Mouse (Mus musculus): ENCODE measurements around the gene Vwc2l. TPM values are rescaled to one million over a fixed set of nuclear protein-coding genes. Genes with fewer than 3 reads are reported as not detected.

Vwc2l gene
- 9.5 and 10.0 TPM in 2 replicates for polyA plus RNA-seq (2015; fragmentation: Nextera tagmentation; extraction: Ambion mirVana)

DNA sequence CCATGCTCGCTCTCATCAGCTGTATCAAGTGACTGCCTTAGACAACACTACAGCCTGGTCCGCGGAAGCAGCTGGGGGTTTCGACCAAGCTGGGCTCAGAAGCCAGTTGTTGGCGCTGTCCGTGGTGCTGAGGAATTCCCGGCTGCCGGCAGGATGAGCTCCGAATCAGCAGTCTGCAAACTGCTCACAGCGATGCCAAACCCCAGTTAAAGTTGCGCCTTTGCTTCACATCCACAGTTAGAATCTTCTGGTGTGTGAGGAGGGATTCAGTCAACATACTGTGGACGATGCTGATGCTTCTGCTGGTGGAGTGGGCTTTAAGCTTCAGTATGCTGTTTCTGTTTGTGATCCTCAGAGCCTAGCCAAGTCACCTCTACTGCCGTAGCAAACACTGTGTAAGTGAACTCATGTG, at the start of gene Vwc2l:
TSS of gene Vwc2l (plus strand) at position 61 of the 412 bp plus-strand sequence.
- ATAC-seq (ENCODE audit: low FRiP score, low read depth) = peak; percentile 80
- H3K27me3 ChIP-seq = no peaks in the 10 kb centered on the region
- no peaks in the 10 kb centered on the region for H3K4me1 ChIP-seq (replicated peaks)
- H3K27ac ChIP-seq (replicated peaks) = peak within 1 kb of the TSS; percentile 65
- H3K36me3 ChIP-seq = no peaks in the 10 kb centered on the region
- H3K9me3 ChIP-seq = no peaks in the 10 kb centered on the region
- peak within 1 kb of the TSS; percentile 53 for H3K4me2 ChIP-seq
- peak within 1 kb of the TSS; percentile 47 for H3K9ac ChIP-seq
- 5% methylated on average over 13 of the region's 13 CpGs for WGBS
- peak within 1 kb of the TSS; percentile 39 for H3K4me3 ChIP-seq

- Histone ChIP-seq H3K4me2 (no peak overlapping the region), H3K4me1 (replicated peaks) (no peaks in the 10 kb centered on the region), H3K9ac (no peak overlapping the region), H3K27me3 (no peaks in the 10 kb centered on the region), H3K4me3 (no peak overlapping the region), H3K27ac (replicated peaks) (no peak overlapping the region), H3K9me3 (no peaks in the 10 kb centered on the region), H3K36me3 (no peaks in the 10 kb centered on the region)
- WGBS = 72% methylated on average over 2 of the region's 2 CpGs
- no peak for ATAC-seq (ENCODE audit: low FRiP score, low read depth)
Measured at GRCm38 (mm10) chr1:70692529-70692928, 33.0 kb upstream of the Vwc2l start.

DNA sequence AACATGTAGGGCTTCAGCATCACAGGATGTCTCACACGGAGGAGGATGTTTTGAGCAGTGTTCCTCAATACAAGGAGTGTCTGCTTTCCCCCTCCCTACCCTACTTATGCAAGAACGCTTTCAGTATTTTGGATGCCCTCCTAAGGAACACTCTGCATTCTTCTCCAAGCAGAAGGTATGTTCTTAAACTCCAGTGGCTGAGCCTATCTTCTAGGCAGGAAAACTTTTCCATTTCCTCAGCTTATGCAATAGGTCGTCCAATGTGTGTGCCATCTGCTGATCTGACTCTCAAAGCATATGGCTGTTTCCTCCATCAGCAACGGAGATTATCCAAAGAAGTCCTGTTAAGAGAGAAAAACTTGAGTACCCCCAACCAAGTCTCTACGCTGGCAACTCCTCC, 25.2 kb upstream of the Vwc2l start:
- H3K4me3 ChIP-seq = no peak overlapping the region
- H3K9ac ChIP-seq = no peak overlapping the region
- H3K36me3 ChIP-seq = no peaks in the 10 kb centered on the region
- no peak for ATAC-seq (ENCODE audit: low FRiP score, low read depth)
- 86% methylated on average over 5 of the region's 5 CpGs for WGBS
- no peak overlapping the region for H3K4me2 ChIP-seq
- no peak overlapping the region for H3K27ac ChIP-seq (replicated peaks)
- H3K9me3 ChIP-seq = no peaks in the 10 kb centered on the region
- no peaks in the 10 kb centered on the region for H3K4me1 ChIP-seq (replicated peaks)
- no peaks in the 10 kb centered on the region for H3K27me3 ChIP-seq

GRCm38 (mm10) chr1:70703934-70704333, 21.6 kb upstream of the Vwc2l start:
- H3K27me3 ChIP-seq = no peaks in the 10 kb centered on the region
- H3K9me3 ChIP-seq = no peaks in the 10 kb centered on the region
- no peak overlapping the region for H3K4me3 ChIP-seq
- no peak overlapping the region for H3K9ac ChIP-seq
- ATAC-seq (ENCODE audit: low FRiP score, low read depth) = no peak
- H3K36me3 ChIP-seq = no peaks in the 10 kb centered on the region
- no peak overlapping the region for H3K4me2 ChIP-seq
- 78% methylated on average over 3 of the region's 3 CpGs for WGBS
- H3K27ac ChIP-seq (replicated peaks) = no peak overlapping the region
- H3K4me1 ChIP-seq (replicated peaks) = no peaks in the 10 kb centered on the region

- Histone ChIP-seq H3K4me3 (no peak overlapping the region), H3K27me3 (no peaks in the 10 kb centered on the region), H3K4me1 (replicated peaks) (no peaks in the 10 kb centered on the region), H3K27ac (replicated peaks) (no peak overlapping the region), H3K9ac (no peak overlapping the region), H3K36me3 (no peaks in the 10 kb centered on the region), H3K4me2 (no peak overlapping the region), H3K9me3 (no peaks in the 10 kb centered on the region)
- WGBS = 80% methylated on average over 3 of the region's 3 CpGs
- ATAC-seq (ENCODE audit: low FRiP score, low read depth) = no peak
Measured at GRCm38 (mm10) chr1:70705821-70706220, 19.7 kb upstream of the Vwc2l start.

DNA sequence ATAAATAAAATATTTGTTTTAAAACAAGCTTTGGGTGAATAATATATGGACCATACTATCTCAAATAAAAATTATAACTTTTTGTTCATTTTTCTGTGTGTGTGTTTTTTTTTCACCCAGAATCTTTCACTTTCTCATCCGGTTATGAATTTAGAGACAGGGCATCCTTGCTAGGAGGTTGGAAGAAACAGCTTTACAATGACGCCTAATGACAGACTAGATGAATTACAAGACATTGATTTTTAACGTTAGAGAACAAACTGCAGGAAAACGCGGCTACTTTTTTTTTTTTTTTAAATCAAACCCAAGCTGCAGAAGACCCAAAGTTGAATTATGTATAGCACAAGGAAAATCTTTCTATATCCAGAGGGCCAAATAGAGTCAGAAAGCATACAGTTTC, 470 bp upstream of the Vwc2l start:
- no peaks in the 10 kb centered on the region for H3K27me3 ChIP-seq
- peak overlapping the region; percentile 39 for H3K4me3 ChIP-seq
- WGBS = 38% methylated on average over 5 of the region's 5 CpGs
- peak overlapping the region; percentile 65 for H3K27ac ChIP-seq (replicated peaks)
- peak overlapping the region; percentile 53 for H3K4me2 ChIP-seq
- peak overlapping the region; percentile 47; the same call in 1 of the 2 replicates for H3K9ac ChIP-seq
- ATAC-seq (ENCODE audit: low FRiP score, low read depth) = no peak
- no peaks in the 10 kb centered on the region for H3K9me3 ChIP-seq
- no peaks in the 10 kb centered on the region for H3K36me3 ChIP-seq
- H3K4me1 ChIP-seq (replicated peaks) = no peaks in the 10 kb centered on the region

DNA sequence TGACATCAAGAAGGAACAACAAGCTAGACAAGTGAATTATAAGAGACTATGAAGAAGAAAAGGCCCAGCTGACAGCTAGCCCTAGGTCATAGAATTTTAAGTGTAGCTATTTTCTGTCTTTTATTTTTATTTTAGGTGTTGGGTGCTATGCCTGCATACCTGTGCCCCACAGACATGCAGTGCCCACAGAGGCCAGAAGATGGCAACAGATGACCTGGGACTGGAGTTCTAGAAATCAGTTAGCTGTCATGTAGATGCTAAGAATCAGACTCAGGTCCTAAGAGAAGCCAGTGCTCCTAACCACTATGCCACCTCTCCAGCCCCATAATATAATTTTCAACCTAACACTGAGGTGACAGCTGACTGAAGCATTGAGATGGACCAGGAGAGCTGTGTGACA, 61.6 kb downstream of the Vwc2l start:
- Histone ChIP-seq H3K27ac (replicated peaks) (no peak overlapping the region), H3K4me3 (no peak overlapping the region), H3K9ac (no peak overlapping the region), H3K36me3 (no peaks in the 10 kb centered on the region), H3K27me3 (no peaks in the 10 kb centered on the region), H3K4me1 (replicated peaks) (no peaks in the 10 kb centered on the region), H3K4me2 (no peak overlapping the region), H3K9me3 (no peaks in the 10 kb centered on the region)
- no peak for ATAC-seq (ENCODE audit: low FRiP score, low read depth)

DNA sequence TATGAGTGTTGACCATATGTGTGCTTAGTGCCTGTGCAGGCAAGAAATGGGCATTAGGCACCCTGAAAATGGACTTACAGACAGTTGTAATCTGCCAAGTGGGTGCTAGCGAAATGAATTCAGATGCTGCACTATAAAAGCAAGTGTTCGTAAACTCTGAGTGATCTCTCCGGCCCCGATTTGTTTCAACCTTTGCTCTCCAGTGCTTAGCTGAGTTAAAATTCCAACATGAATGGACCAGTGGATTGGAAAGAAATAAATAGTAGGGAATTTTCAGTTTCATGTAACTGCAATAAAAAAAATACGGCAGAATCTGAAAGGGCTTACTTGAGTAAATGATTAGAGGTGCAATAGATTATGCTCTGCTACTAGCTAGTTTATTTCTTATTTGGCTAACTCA, 66.1 kb downstream of the Vwc2l start:
- Histone ChIP-seq H3K4me3 (no peak overlapping the region), H3K9ac (no peak overlapping the region), H3K9me3 (no peaks in the 10 kb centered on the region), H3K4me1 (replicated peaks) (no peaks in the 10 kb centered on the region), H3K27ac (replicated peaks) (no peak overlapping the region), H3K4me2 (no peak overlapping the region), H3K27me3 (no peaks in the 10 kb centered on the region), H3K36me3 (no peaks in the 10 kb centered on the region)
- 93% methylated on average over 5 of the region's 5 CpGs for WGBS
- no peak for ATAC-seq (ENCODE audit: low FRiP score, low read depth)

DNA sequence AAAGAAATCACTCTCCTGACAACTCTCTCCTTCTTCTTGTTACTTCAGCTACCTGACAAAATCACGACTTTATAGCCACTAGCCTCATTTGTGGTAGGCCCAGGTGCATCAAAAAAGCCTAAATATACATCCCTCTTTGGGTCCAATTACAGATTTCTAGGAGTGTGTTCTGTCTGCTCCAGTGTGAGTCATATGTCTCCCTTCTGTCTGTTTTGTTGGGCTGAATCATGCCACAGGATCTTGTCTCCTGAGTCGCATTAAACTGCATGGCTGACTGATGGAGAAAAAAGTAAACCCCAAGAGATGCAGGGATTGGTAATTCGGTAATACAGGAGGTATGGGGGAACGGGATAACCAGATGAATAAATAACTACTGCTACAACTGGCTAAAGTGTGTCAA, 69.6 kb downstream of the Vwc2l start:
- Histone ChIP-seq H3K9me3 (no peaks in the 10 kb centered on the region), H3K4me3 (no peak overlapping the region)
- 85% methylated on average over 4 of the region's 4 CpGs for WGBS

DNA sequence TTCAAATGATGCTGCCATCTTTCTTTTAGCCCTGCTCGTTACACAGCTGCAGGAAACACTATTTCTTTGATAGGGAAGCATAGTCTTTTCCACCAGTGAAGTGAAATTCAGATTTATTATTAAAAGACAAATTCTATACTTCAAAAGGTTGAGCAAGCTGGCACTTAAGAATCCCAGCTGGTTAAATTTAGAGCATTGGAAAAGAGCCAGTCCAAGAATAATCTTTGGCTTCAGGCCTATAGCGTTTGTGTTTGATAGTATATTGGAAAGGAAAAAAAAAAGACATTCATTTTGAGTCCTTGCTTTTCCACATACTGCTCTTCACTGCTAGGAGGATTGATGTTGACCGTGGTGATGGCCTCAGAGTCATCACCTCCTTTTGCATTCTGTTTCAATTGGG, 77.9 kb downstream of the Vwc2l start:
- H3K27me3 ChIP-seq = no peaks in the 10 kb centered on the region
- no peaks in the 10 kb centered on the region for H3K36me3 ChIP-seq
- H3K4me2 ChIP-seq = no peak overlapping the region
- H3K27ac ChIP-seq (replicated peaks) = no peak overlapping the region
- no peaks in the 10 kb centered on the region for H3K4me1 ChIP-seq (replicated peaks)
- H3K4me3 ChIP-seq = no peak overlapping the region
- no peak overlapping the region for H3K9ac ChIP-seq
- 80% methylated on average over 3 of the region's 3 CpGs for WGBS
- H3K9me3 ChIP-seq = no peaks in the 10 kb centered on the region
- no peak for ATAC-seq (ENCODE audit: low FRiP score, low read depth)

More for the DNA sequence above, 69.6 kb downstream of the Vwc2l start:
- Histone ChIP-seq H3K4me1 (replicated peaks) (no peaks in the 10 kb centered on the region), H3K9ac (no peak overlapping the region), H3K36me3 (no peaks in the 10 kb centered on the region), H3K27ac (replicated peaks) (no peak overlapping the region), H3K4me2 (no peak overlapping the region), H3K27me3 (no peaks in the 10 kb centered on the region)
- no peak for ATAC-seq (ENCODE audit: low FRiP score, low read depth)

DNA sequence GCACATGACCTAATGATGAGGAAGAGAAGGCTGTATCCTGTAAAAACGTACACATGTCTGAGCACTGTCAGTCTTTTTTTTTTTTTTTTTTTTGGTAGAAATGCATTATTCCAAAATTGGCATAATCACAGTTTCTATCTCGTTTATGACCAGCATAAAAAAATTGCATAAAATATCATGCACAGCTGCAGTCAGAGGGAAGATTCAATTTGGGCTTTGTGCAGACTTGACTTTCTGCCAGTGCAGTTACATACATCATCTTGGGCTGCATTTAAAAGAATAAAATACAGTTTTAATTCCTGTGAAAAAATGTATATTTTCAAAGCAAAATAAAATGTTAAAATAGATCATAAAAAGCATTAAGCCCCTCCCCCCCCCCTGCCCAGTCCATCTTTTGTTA, 97.6 kb downstream of the Vwc2l start:
- Histone ChIP-seq H3K9ac (no peak overlapping the region), H3K9me3 (no peaks in the 10 kb centered on the region), H3K27me3 (no peaks in the 10 kb centered on the region), H3K27ac (replicated peaks) (no peak overlapping the region), H3K4me3 (no peak overlapping the region), H3K4me2 (no peak overlapping the region), H3K36me3 (no peaks in the 10 kb centered on the region), H3K4me1 (replicated peaks) (no peaks in the 10 kb centered on the region)
- 57% methylated on average over 2 of the region's 2 CpGs for WGBS
- ATAC-seq (ENCODE audit: low FRiP score, low read depth) = no peak

- Histone ChIP-seq H3K27ac (replicated peaks) (no peak overlapping the region), H3K4me3 (no peak overlapping the region), H3K9ac (no peak overlapping the region), H3K4me1 (replicated peaks) (no peaks in the 10 kb centered on the region), H3K4me2 (no peak overlapping the region), H3K36me3 (no peaks in the 10 kb centered on the region), H3K9me3 (no peaks in the 10 kb centered on the region), H3K27me3 (no peaks in the 10 kb centered on the region)
- no peak for ATAC-seq (ENCODE audit: low FRiP score, low read depth)
- 83% methylated on average over 3 of the region's 3 CpGs for WGBS
Measured at GRCm38 (mm10) chr1:70833262-70833661, 107.7 kb downstream of the Vwc2l start.

GRCm38 (mm10) chr1:70842222-70842621, 116.7 kb downstream of the Vwc2l start:
- 89% methylated on average over 7 of the region's 7 CpGs for WGBS
- no peaks in the 10 kb centered on the region for H3K27me3 ChIP-seq
- H3K4me1 ChIP-seq (replicated peaks) = no peaks in the 10 kb centered on the region
- H3K9ac ChIP-seq = no peak overlapping the region
- H3K9me3 ChIP-seq = no peaks in the 10 kb centered on the region
- H3K36me3 ChIP-seq = no peaks in the 10 kb centered on the region
- ATAC-seq (ENCODE audit: low FRiP score, low read depth) = no peak
- no peak overlapping the region for H3K4me2 ChIP-seq
- H3K27ac ChIP-seq (replicated peaks) = no peak overlapping the region
- no peak overlapping the region for H3K4me3 ChIP-seq
